Mouse (Mus musculus): ENCODE results near the gene Arxes1.
A peak's percentile ranks its signal among the peaks of the same experiment; 100 is the strongest.
"Not testable (repeated sequence)": the region's sequence is repeated elsewhere in the genome, so short reads cannot be mapped to it uniquely, and the experiment has no call there.

Arxes1 gene

GRCm38 (mm10) chrX:136032799-136033763 lies at the start of gene Arxes1:
TSS of gene Arxes1 (plus strand) at chrX:136033367.
- DNase-seq (ENCODE audit: low read depth, low spot score) = not testable (repeated sequence)

DNA sequence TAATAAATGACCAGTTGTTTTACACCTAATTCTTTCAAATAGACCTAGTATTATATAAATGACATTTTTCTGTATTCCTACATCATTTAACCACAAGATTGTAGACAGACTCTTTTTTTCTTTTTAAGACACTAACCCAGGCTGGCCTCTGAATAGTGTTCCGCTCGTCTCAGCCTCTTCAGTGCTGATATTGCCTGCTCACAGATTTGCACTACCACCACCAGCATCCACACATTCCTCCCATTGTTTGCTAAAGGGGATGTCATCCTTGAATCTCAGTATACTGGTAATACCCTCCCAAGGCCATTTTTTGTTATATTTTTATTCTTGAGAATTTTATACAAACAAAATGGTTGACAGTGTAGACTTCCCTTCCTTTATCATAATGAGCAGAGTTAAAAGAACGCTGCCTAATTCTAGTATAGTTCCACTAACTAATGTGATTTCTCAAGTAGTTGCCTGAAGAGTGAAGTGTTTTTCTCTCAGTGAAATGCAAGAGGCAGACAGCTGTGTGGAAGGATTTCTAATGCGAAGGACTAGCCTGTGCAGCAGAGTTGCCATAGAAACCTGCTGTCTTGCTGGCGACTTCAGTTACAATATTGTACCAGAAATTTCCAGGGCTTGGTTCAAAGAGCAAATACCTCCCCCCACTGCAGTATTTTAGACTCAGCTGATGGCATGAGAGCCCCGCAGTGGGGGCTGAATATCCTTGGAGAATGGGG lies 48.5 kb upstream of the Arxes1 start:
- DNase-seq (ENCODE audit: low read depth, low spot score) = no peak

DNA sequence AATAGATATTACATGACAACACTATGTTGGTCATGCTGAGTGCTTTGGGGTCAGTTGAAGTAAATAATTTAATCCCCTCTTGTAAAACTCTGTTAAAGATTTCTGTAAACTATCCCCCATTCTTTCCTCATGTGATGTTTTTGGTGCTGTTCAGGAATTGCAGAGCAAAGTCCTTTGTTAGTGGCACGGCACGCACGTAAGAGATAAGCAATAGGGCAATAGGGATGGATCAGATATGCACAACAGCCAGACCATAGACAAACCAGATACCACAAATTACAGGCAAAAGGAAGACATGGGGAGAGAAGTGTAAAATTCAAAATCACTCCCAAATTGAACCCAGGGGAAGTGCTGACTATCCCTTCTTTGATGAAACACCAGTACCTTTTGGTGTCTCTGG lies 46.9 kb upstream of the Arxes1 start:
- DNase-seq (ENCODE audit: low read depth, low spot score) = no peak

DNA sequence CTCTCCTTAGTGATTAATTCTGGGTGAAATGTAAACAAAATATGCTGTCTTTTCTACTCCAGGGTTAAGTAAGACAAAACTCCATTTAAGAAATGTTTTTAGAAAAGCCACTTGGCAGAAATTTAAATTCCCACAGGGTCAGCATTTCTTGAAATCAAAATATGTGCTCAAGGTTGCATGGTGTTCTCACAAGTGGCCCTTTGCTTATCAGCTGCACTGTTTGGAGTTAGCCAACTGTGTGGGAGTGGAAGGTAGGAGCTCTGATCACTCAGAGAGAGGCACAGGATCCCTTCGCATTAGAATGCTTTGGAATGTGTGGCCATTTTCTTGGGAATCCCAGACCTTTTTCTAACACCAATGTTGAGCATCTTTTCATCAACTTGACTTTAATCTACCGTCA lies 42.5 kb upstream of the Arxes1 start:
- no peak for DNase-seq (ENCODE audit: low read depth, low spot score)

GRCm38 (mm10) chrX:135993192-135993594 lies 40.0 kb upstream of the Arxes1 start:
- DNase-seq (ENCODE audit: low read depth, low spot score) = not testable (repeated sequence)

DNA sequence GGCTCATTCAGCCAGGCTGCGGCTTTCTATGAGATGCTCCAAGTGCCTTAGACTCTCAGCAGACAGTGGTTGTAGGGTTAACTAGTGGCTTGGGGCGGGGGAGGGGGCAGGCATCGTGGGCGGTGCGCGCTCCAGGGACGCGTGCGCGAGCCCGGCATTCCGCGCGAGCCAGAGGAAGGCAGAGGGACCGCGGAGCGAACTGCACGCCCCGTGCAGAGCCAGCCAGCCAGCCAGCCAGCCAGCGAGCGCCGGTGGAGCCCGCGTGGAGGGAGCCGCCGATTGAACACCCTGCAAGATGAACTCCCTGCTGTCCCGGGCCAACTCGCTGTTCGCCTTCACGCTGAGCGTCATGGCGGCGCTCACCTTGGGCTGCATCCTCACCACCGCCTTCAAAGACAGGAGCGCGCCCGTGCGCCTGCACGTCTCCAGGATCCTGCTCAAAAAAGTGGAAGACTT lies 39.5 kb upstream of the Arxes1 start, which contains the start of gene Arxes2:
TSS of gene Arxes2 (plus strand) at position 161 of the 456 bp plus-strand sequence.
- DNase-seq (ENCODE audit: low read depth, low spot score) = not testable (repeated sequence)

DNA sequence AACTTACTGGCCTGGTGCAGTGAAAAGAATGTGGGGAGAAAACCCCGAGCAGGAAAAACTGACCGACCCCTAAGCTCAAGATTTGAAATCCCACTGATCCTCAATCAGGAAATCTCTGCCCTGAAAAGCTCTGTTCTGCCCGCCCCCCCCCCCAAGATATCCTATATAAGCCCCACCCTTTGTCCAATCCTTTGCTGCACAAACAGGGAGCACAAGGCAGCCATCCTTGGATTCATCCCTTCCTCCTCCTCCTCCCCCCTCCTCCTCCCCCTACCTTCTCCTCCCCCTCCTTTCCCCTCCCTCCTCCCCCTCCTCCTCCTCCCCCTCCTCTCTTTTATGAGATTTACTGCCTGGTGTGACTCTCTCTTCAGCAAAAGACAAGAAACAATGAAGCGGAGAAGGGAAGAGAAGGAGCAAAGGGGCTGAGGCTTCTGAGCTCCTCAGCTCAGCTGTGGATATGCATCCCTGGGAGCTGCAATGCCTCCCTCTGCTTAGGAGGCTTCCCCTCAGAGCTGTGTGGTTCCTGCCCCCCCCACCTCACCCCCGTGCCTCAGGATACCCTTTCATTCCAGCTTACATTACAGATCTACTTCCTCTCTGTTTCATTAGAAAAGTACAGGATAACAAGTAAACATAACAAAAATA lies 25.8 kb upstream of the Arxes1 start:
- DNase-seq (ENCODE audit: low read depth, low spot score) = no peak

DNA sequence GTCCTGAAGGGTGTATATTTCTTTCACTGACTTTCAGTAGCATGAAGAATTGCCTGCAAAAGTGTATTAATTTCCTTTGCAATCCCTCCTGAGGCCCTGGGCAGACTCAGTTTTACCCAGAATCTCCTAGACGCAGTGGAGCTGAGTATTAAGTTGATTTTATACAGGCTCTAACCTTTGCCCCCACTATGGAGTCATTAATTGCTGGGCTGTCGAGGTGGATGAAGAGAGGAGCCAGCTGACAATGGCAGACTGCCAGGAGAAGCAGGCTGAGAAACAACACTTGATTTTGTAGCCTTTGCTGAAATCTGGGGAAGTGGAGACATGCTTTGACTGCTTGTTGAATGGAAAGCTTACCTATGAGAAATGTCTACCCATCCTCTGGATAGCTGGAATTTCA lies 18.8 kb upstream of the Arxes1 start:
- no peak for DNase-seq (ENCODE audit: low read depth, low spot score)

DNA sequence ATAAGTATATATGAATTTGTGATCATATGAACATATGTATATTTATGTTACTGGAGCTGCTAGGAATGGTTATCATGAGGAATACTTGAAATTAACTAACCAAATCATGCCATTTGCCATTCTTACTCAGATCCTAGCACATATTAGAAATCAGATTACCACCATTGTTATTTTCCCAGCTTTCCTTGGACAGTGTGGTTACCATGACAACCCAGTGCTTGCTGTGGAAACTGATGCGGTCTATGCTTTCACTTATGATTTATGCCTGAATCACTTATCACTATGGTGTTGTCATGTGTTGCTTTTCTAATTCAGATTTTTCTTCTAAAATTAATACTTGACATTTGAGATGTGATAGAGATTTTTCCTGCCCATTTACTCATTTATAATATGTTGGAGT lies 2.8 kb upstream of the Arxes1 start:
- DNase-seq (ENCODE audit: low read depth, low spot score) = no peak

DNA sequence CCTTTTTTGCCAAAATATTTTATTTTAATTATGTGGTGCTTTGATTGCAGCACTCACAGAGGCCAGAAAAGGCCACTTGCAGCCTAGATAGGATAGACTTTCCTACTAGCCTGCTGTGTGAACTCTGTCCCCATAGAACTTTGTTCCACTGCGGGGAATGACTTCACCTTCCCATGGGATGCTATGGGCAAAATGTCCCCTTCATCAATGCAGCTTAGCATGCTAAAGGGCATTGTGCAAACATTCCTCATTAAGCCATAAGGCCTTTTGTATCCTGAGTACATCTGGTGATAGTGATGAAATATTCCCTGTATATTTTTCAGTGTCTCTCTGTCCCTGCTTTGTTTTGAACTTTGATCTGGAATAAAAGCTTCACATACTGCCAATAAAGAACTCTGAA lies 10.6 kb downstream of the Arxes1 start:
- no peak for DNase-seq (ENCODE audit: low read depth, low spot score)

DNA sequence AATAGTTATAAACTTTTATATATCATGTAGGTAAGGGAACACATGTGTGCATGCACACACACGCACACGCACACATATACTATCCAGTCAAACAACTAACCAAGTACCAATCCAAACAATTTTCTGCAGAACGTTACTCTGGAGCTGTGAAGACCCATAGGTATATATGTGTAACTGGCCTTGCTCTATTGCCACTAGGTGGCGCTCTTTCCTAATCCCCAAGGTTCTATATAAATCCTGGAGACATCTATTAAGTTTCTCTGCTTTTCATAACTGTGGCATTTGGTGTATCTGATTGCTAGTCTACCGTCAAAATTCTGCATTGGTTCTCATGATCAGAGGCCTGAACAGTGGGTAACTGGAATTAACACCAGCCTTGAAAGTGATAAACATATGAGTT lies 14.4 kb downstream of the Arxes1 start:
- peak; percentile 22 for DNase-seq (ENCODE audit: low read depth, low spot score)

DNA sequence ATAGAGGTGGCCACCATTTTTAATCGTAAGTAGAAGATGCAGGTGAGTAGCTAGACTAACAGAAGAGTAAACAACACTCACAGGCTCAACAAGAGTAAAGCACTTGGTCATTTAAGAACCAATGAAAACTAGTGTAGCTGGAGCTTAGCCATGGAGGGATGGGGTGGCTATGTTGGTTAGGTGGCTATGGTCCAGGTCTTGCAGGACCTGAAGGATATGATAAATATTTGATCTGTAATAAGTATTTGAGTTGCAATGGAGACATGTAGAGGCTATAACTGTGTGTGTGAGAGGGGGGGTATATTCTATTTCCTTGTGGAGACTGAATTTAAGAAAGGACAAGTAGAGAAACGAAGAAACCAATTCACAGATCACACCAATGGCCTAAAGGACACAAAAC lies 18.1 kb downstream of the Arxes1 start:
- no peak for DNase-seq (ENCODE audit: low read depth, low spot score)

DNA sequence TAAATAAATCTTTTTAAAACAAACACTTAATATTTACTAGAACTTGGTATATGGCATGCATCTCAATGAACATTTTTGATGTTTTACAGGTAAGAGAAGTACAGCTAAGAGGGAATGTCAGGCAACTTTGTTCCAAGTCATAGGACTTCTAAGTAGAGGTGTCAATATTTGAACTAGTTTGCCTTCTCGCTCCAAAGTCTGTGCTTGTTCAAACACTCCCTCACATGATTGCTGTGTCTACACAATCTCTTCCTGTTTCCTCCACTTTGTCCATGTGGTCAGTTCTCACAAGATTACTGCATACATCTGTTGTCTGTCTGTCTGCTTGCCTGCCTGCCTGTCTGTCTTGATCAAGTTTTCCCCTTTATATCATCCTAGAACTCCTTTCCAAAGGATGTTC lies 27.5 kb downstream of the Arxes1 start:
- DNase-seq (ENCODE audit: low read depth, low spot score) = no peak

- DNase-seq (ENCODE audit: low read depth, low spot score) = not testable (repeated sequence)
Measured at GRCm38 (mm10) chrX:136067201-136067991, 34.2 kb downstream of the Arxes1 start.

- not testable (repeated sequence) for DNase-seq (ENCODE audit: low read depth, low spot score)
Measured at GRCm38 (mm10) chrX:136068020-136068419, 34.9 kb downstream of the Arxes1 start, which contains the start of gene Bex2. TSS of gene Bex2 (minus strand) at chrX:136068236.
